Comparison of ENCODE assay signal across 12 mouse cellular contexts in the genomic region with DNA sequence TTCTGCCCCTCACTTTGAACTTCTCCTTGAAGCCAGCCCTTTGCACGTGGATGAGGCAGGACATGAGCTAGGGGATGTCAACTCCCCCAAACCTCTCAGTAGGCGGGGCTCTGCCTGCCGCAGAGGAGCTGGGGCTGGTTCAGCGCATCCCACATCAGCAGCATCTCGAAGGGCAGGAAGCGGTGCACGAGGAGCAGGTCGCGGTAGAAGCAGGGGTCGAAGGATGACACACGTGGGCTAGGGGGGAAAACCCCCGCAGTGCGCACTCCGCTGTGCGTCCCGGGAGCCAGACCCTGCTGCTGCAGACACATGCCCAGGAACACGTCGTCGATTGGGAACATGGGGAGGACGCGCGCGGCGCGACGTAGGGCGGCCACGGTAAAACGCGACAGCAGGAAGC. TPM values are rescaled to one million over a fixed set of nuclear protein-coding genes. Genes with fewer than 3 reads are reported as not detected.
DNase-seq lines count a peak whose midpoint lies in the region; ATAC-seq lines count a peak whose summit lies in the region.
"Had no signal": no experiment of that assay in that cellular context is flagged by ENCODE, and none has a peak within 500 bp of the region (broad histone marks: within the 10 kb centered on the region; RNA-seq: fewer than 3 reads in every experiment).

No protein-coding gene starts in this region.

- H3K4me3 ChIP-seq in heart, embryonic 13.5 days, result peak overlapping the region; percentile 9
- H3K4me3 ChIP-seq: left cerebral cortex, adult 2 months had no signal

- H3K4me2 ChIP-seq in heart, embryonic 13.5 days, result peak overlapping the region; percentile 49; the same call in 1 of the 2 replicates

- no peak overlapping the region for H3K9ac ChIP-seq in heart, embryonic 13.5 days

- H3K27me3 ChIP-seq in heart, embryonic 13.5 days (replicated peaks), result peaks cover 96% of the 10 kb centered on the region

- H3K36me3 ChIP-seq in heart, embryonic 13.5 days, result no peaks in the 10 kb centered on the region

- H3K9me3 ChIP-seq in heart, embryonic 13.5 days, result no peaks in the 10 kb centered on the region

- no peak overlapping the region for H3K27ac ChIP-seq in heart, embryonic 13.5 days (replicated peaks)
- H3K27ac ChIP-seq: left cerebral cortex, adult 2 months had no signal

- intact Hi-C loops in left cerebral cortex, postnatal 10 days (cut with DNase I), result no loop called here

- ATAC-seq in heart, embryonic 13.5 days (ENCODE audit: extremely low read depth, insufficient number of reproducible peaks, low FRiP score, low TSS enrichment), result no peak
- ATAC-seq in common myeloid progenitor, adult 5-6 weeks (replicated peaks; ENCODE audit: low read depth, poor library complexity, severe bottlenecking), result peak; percentile 70

- 6% methylated on average over 30 of the region's 30 CpGs for WGBS in heart, embryonic 13.5 days

- DNase-seq in heart, postnatal 4 days, result no peak
- DNase-seq in induced T-regulatory cell, adult 2 months (ENCODE audit: low read depth), result peak; percentile 87
- DNase-seq in natural killer cell, adult 2 months (ENCODE audit: low spot score in 2 of 2), result peak; percentile 27 to 44
- no peak for DNase-seq in layer of hippocampus, postnatal 25 days (ENCODE audit: extremely low spot score in 1 of 2, low spot score in 1 of 2)
- DNase-seq in ovary, postnatal 36 days (ENCODE audit: low spot score), result no peak
- no peak for DNase-seq in left cerebral cortex, postnatal 10 days (ENCODE audit: extremely low spot score in 1 of 2, low spot score in 2 of 2)
- DNase-seq: adrenal gland, adult 8-10 months; heart, postnatal 10 days; right cerebral cortex, adult 18-20 months had no signal

- peaks cover 11% of the 10 kb centered on the region for H3K4me1 ChIP-seq in heart, embryonic 13.5 days

RNA-seq across cellular contexts. Expression of gene Insl3, which starts 3.5 kb away (rescaled TPM):
- polyA plus RNA-seq in heart, embryonic 13.5 days (2015; fragmentation: Nextera tagmentation; extraction: Ambion mirVana), result 1.5 and 2.1 TPM in 2 replicates
- total RNA-seq in heart, postnatal 4 days (2021), result 1 to 10 TPM; 6.6 to 6.9 TPM
- total RNA-seq in common myeloid progenitor, adult 5-6 weeks (2017), result 3.4 and 3.5 TPM in 2 replicates
- 1 to 10 TPM in 1 of 2 experiments, under 1 TPM in 1; 0.98 to 3.3 TPM for total RNA-seq in layer of hippocampus, postnatal 25 days (2021)
- 1 to 10 TPM; 1.2 to 2.0 TPM for total RNA-seq in left cerebral cortex, postnatal 10 days (2021)

RNA-seq across cellular contexts. Expression of gene B3gnt3, which starts 9.1 kb away (rescaled TPM):
- polyA plus RNA-seq in heart, embryonic 13.5 days (2015; fragmentation: Nextera tagmentation; extraction: Ambion mirVana), result 2.8 and 3.3 TPM in 2 replicates
- total RNA-seq in heart, postnatal 4 days (2021), result 1 to 10 TPM; 7.5 to 7.6 TPM
- 0.23 TPM in 1 of 2 replicates, not detected in the other for total RNA-seq in common myeloid progenitor, adult 5-6 weeks (2017)
- total RNA-seq in layer of hippocampus, postnatal 25 days (2021), result under 1 TPM; 0.42 to 0.47 TPM
- under 1 TPM; 0.26 to 0.41 TPM for total RNA-seq in left cerebral cortex, postnatal 10 days (2021)

RNA-seq across cellular contexts. Expression of gene Jak3, which starts 16.4 kb away (rescaled TPM):
- polyA plus RNA-seq in heart, embryonic 13.5 days (2015; fragmentation: Nextera tagmentation; extraction: Ambion mirVana), result 7.6 and 7.7 TPM in 2 replicates
- total RNA-seq in heart, postnatal 4 days (2021), result 10 to 100 TPM; 15.8 TPM
- 9.4 and 14.1 TPM in 2 replicates for total RNA-seq in common myeloid progenitor, adult 5-6 weeks (2017)
- 1 to 10 TPM; 4.9 to 5.6 TPM for total RNA-seq in layer of hippocampus, postnatal 25 days (2021)
- 1 to 10 TPM; 6.1 to 6.6 TPM for total RNA-seq in left cerebral cortex, postnatal 10 days (2021)

RNA-seq across cellular contexts. Expression of gene Unc13a, which starts 21.0 kb away (rescaled TPM):
- 0.39 and 0.40 TPM in 2 replicates for polyA plus RNA-seq in heart, embryonic 13.5 days (2015; fragmentation: Nextera tagmentation; extraction: Ambion mirVana)
- total RNA-seq in heart, postnatal 4 days (2021), result 1 to 10 TPM; 1.3 to 1.4 TPM
- total RNA-seq in common myeloid progenitor, adult 5-6 weeks (2017), result 0.46 and 11.3 TPM in 2 replicates
- 100 to 1,000 TPM; 235 to 291 TPM for total RNA-seq in layer of hippocampus, postnatal 25 days (2021)
- total RNA-seq in left cerebral cortex, postnatal 10 days (2021), result 100 to 1,000 TPM; 279 to 290 TPM

RNA-seq across cellular contexts. Expression of gene Fcho1, which starts 33.0 kb away (rescaled TPM):
- polyA plus RNA-seq in heart, embryonic 13.5 days (2015; fragmentation: Nextera tagmentation; extraction: Ambion mirVana), result 1.7 and 2.3 TPM in 2 replicates
- 1 to 10 TPM; 1.6 to 2.4 TPM for total RNA-seq in heart, postnatal 4 days (2021)
- total RNA-seq in common myeloid progenitor, adult 5-6 weeks (2017), result 64.3 and 91.5 TPM in 2 replicates
- total RNA-seq in layer of hippocampus, postnatal 25 days (2021), result 100 to 1,000 TPM in 1 of 2 experiments, 10 to 100 TPM in 1; 88.0 to 106 TPM
- total RNA-seq in left cerebral cortex, postnatal 10 days (2021), result 100 to 1,000 TPM; 139 to 143 TPM

Comparison
In these comparisons a context has a peak if more than half of its experiments do, and no peak if none do; other contexts are left out.
1. DNase-seq: peak in induced T-regulatory cell, adult 2 months (single experiment) and natural killer cell, adult 2 months (2 of 2); none in heart, postnatal 4 days (single experiment), layer of hippocampus, postnatal 25 days (0 of 2), ovary, postnatal 36 days (single experiment) and left cerebral cortex, postnatal 10 days (0 of 2).